Mouse (Mus musculus) gastrocnemius, postnatal 4 days (tissue): ENCODE data around the gene Tmem59. TPM values are rescaled to one million over a fixed set of nuclear protein-coding genes. Genes with fewer than 3 reads are reported as not detected.

Source experiments
- DNase-seq, 2 experiments: peaks; one replicate each; pipeline ENCODE4 v3.0.0; 2021 to 2022; ENCODE audit warnings: low spot score in 2 of 2, mixed read lengths in 2 of 2
- total RNA-seq, 2 experiments: library from RNA; stranded (reverse); gene quantifications; 2 replicates each; pipeline ENCODE4 v1.2.3; 2021

The Tmem59 gene
- total RNA-seq, 2 experiments from 2014 or later: 142 to 149 TPM

GRCm38 (mm10) chr4:107226313-107226712 lies 48.1 kb downstream of the Tmem59 start:
- DNase-seq: no peak

GRCm38 (mm10) chr4:107232219-107232618 lies 54.0 kb downstream of the Tmem59 start:
- no peak for DNase-seq

DNA sequence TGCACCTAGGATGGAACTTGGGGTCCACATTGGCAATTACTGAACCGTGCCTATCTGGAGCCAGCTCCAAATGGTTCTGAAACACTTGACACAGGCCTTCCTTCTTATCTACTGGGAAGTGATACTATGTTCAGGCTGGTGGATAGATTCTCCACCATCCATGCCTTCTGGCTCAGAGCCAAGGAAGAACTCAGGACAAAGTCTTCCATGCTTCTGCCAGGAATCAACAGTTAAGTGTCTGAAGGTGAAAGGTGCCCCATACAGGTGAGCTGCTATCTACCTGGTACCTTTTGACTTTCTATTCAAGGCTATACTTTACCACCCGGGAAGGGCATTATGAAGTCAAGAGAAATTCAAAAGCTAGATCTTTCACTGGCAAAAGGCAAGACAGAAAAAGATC lies 60.1 kb downstream of the Tmem59 start:
- DNase-seq: no peak

DNA sequence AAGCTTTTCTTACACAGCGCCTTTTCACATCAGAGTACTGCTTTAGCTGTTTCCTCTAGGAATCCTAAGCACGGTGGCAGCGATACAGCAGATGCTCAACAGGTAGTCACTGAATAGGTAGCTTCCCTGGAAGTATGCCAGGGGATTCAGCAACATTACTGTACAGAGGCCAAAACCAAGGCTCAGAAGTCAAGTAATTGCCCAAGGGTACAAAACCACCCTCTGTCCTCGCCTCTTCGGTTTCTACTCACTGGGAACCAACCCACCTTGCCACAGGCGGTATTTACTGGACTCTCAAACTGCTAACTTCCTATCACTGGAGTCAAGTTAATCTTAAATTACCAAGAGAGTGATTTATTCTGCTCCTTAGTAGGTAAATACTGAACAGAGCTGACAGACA lies 62.0 kb downstream of the Tmem59 start:
- DNase-seq: no peak

GRCm38 (mm10) chr4:107243365-107244333 lies 65.5 kb downstream of the Tmem59 start:
- DNase-seq: no peak

GRCm38 (mm10) chr4:107245368-107245767 lies 67.2 kb downstream of the Tmem59 start:
- DNase-seq: no peak

GRCm38 (mm10) chr4:107246040-107246439 lies 67.8 kb downstream of the Tmem59 start:
- no peak for DNase-seq

DNA sequence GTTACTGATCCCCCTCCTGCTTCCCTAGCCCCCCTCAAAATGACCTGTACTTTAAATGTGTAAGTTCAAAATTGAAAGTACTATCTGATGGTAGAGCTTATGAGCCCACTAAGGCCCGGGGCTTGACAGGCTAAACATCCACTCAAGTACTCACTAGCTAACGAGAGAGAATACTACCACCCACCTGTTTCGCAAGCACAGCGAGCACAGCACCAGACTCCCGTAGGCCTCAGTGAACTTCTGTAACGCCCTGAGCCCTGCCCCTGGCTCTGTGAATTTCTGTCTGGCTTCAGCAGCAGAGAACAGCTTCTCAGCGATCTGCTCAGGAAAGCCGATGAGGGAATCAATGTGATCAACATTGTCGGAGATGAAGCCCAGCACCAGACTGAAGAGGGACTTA lies 68.9 kb downstream of the Tmem59 start:
- no peak for DNase-seq

- DNase-seq: no peak
Observed at GRCm38 (mm10) chr4:107248061-107248460, 69.9 kb downstream of the Tmem59 start.

GRCm38 (mm10) chr4:107249471-107249870 lies 71.3 kb downstream of the Tmem59 start:
- DNase-seq: no peak

- DNase-seq: no peak
Observed at GRCm38 (mm10) chr4:107250494-107250893, 72.3 kb downstream of the Tmem59 start.

Other genes starting within 250 kb of the Tmem59 start
- gene Mrpl37, start 111.5 kb upstream of the Tmem59 start, total RNA-seq: 10 to 100 TPM; 69.2 to 76.8 TPM
- 10 to 100 TPM; 16.2 to 21.5 TPM for gene Cyb5rl, start 111.4 kb upstream of the Tmem59 start, total RNA-seq
- not detected for gene Cdcp2, start 81.5 kb upstream of the Tmem59 start, total RNA-seq
- 10 to 100 TPM; 17.8 to 21.4 TPM for gene Tceanc2, start 717 bp downstream of the Tmem59 start, total RNA-seq
- under 1 TPM in 1 of 2 experiments, not detected in 1; 0.34 TPM for gene Ldlrad1, start 30.8 kb downstream of the Tmem59 start, total RNA-seq
- gene Lrrc42, start 75.1 kb downstream of the Tmem59 start, total RNA-seq: 10 to 100 TPM; 25.2 to 26.5 TPM
- 10 to 100 TPM; 27.3 to 28.9 TPM for gene Hspb11, start 75.2 kb downstream of the Tmem59 start, total RNA-seq
- gene Dio1, start 128.8 kb downstream of the Tmem59 start, total RNA-seq: not detected
- gene Yipf1, start 136.0 kb downstream of the Tmem59 start, total RNA-seq: 10 to 100 TPM; 20.2 to 24.8 TPM
- gene Ndc1, start 189.4 kb downstream of the Tmem59 start, total RNA-seq: 10 to 100 TPM; 11.5 TPM